Mouse (Mus musculus) neural tube, embryonic 10.5 days (tissue): ENCODE results near the gene Anks1b.
A peak's percentile ranks its signal among the peaks of the same experiment; 100 is the strongest.

ENCODE experiments used
- DNase-seq: peaks from one replicate; pipeline ENCODE4 v3.0.0-alpha.2; 2017; ENCODE audit warnings: low spot score; ENCODE audit errors: extremely low spot score

Gene Anks1b

DNA sequence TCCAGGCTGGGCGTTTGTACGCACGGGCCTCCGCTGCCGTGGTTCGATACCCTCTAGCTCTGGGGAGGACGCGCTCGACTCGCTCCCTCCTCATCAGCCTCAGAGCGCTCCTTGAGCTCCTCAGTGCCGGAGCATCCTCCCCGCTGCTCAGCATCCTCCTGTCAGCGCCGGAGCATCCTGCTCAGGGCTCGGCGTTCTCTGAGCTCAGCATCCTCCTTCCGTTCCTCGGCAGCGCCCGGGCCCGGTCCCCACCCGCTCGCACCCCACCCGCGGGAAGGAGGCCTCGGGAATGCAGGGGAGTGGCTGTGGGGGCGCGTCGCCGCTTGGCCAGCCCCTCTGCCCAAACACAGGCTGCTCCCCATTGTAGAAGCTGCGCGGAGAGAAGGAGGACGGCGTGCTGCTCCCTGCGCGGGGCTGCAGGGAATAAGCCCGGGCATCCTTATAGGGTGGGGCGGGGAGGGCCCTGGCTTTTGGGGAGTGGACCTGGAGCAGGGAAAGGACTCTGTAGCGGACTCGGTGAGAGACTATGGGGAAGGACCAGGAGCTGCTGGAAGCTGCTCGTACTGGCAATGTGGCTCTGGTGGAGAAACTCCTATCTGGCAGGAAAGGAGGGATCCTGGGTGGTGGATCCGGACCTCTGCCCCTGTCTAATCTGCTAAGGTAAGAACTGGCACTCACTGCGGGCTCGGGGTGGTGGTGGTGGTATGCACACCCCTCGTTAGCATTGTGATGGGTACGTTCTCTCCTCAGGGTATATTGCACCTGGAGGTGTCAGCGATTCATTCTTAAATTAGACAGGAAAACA, at the start of gene Anks1b:
Gene Anks1b, plus strand, starts transcription at position 364 of the 805 bp plus-strand sequence.
- DNase-seq, result peak; percentile 78

DNA sequence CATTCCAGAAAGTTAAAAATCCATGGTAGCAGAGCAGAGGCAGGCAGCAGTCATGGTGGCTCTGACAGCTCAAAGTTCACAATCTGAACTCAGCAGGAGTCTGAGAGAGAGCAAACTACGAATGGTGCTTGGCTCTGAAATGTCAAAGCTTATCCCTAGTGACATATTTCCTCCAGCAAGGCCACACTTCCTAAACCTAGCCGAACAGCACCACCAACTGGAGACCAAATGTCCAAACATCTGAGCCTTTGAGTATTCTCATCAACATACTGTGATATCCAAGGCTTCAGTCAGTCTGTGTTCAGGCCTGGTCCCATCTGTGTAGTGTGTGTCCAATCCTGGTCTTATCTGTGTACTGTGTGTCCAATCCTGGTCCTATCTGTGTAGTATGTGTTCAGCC, 49.4 kb upstream of the Anks1b start:
- DNase-seq, result no peak

DNA sequence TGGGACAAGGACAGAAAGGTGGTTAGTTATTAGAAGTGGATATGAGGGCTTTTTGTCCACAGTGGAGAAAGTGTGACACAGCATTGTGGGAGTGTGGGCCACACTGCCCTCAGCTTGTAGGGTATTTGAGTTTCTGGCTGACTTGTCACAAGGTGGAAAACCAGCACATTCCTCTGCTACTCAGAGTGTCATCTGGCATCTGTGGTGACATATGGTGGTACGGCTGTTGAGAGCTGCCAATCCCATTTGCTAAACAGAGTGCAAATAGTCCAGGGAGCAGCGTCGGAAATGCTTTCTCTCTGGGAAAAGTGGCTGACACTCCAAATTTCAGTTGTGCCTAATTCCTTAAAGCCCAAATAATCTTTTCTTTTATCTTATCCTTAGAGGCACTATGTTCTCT, 46.4 kb upstream of the Anks1b start:
- no peak for DNase-seq

DNA sequence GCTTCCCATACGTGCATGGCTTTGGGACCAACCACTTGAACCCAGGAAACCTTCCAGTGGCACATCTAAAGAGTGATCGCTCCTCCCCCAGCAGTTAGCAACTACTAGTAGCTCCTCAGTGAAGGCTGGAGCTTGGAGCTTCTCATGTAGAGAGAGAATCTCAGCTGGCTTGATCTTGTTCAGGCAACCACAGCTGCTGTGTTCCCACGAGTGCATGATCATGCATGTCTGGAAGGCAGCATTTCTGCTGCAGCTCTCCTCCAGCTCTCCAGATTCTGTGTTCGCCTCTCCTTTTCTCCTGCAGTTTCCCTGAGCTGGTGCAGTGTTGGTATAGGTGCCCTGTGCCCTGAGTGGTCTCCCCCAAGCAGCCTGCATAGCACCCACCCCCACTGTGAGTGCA, 41.0 kb upstream of the Anks1b start:
- no peak for DNase-seq

DNA sequence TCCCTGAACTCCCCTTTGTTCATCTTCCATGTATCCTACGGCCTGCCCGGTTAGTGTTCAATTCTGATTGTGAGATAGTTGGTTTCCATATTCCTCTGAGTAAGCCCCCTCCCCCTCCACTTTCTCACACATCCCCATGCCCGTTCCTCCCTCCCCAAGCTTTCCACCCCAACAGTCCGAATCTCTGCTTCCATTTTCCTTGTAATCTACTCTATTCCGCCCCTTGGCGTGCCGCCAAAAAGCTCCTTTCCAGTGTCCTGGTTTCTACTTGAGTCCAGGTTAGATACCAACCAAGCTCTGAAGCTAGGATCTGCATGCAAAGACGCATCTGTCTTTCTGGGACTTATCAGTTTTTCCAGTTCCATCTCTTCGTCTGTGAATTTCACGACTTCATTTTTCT, 40.1 kb upstream of the Anks1b start:
- DNase-seq, result no peak

DNA sequence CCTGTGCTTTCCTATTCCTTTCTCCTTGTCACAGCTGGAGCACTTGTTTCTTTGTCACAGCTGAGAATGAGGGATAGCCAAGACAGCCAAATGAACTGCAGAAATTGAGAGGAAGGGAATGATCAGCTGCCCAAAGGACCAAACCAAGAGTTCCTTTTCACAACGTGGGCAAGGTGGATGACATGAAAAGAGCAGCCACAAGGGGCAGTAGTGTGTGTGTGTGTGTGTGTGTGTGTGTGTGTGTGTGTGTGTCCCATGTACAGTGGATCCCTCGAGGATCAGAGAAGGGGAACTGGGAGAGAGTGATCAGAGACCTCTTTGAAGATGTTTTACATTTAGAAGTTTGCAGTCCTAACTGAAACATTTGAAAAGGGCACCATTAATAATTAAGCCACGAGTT, 35.8 kb upstream of the Anks1b start:
- DNase-seq, result no peak

DNA sequence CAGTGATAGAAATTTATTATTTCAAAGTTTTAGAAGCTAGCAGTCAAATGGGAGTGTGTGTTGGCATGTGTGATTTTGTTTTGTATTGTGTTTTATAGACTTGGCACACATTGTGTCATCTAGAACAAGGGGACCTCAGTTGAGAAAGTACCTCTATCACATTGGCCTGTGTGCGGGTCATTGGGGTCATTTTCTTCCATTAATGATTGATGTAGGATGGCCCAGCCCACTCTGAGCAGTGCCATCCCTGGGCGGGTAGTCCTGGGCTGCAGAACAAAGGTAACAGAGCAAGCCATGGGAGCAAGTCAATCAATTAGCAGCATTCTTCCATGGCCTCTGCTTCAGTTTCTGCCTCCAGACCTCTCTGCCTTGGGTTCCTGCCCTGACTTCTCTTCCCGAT, 34.5 kb upstream of the Anks1b start:
- DNase-seq, result no peak

DNA sequence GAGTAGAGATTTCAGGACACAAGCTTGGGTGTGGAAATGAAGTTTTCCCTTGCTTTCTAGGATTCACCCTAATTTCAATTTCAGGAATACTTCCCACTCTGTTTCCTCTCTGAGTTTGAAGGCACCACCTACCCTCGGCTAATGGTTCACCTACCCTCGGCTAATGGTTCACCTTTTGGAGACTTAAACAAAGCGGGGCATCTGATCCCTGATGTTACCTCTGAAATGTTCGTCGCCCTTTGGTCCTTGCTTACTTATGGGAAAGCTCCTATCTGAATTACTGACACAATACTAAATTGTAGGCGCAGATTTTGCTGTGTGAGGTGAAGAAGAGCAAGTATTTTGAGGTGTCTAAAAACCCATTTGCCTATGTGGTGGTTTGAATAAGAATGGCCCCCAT, 22.4 kb upstream of the Anks1b start:
- DNase-seq, result no peak

DNA sequence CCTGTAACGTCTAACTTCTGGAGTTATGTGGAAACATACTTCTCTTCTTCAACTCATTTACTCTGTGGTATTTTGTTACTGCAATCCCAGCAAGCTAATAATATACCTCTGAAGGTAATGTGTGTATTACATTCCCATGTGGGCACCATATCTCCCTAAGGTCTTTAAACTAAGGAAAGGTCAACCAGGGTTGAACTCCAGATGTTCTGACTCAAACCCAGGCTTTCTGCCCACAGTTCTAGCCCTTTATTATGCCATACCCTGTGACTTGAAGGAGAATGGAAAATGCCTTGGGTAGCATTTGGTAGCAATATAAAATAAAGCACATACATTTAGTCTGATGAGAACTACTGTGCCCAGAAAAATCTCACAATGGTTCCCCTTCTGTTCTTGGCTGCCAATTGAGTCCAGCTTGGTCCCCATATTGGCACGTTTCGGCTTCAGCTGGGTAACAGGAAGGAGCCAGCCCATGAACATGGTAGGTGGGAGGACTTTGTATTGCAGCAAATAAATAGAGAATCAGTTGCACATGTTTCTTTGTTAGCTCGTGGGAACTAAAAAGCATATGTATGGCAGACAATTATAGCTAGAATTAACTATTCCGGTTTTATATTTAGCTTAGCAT, 17.9 kb upstream of the Anks1b start:
- DNase-seq, result no peak

DNA sequence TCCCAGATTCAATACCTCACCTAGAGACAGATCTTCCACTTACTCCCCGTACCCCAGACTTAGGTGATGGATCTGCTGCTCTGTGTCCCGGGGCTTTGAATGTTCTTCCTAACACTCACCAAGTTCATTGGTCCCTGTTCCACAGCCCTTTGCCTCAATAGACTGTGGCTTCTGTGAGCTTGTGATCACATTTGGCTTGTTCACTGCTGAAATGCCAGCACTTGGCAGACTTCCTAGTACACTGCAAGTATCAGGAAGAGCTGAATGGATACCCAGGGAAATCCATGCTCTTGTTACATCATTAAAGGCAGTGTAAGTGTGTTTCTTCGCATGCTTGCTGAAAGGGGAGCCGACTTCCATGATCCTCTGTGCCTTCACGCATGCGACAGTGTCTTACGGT, 17.0 kb upstream of the Anks1b start:
- no peak for DNase-seq

DNA sequence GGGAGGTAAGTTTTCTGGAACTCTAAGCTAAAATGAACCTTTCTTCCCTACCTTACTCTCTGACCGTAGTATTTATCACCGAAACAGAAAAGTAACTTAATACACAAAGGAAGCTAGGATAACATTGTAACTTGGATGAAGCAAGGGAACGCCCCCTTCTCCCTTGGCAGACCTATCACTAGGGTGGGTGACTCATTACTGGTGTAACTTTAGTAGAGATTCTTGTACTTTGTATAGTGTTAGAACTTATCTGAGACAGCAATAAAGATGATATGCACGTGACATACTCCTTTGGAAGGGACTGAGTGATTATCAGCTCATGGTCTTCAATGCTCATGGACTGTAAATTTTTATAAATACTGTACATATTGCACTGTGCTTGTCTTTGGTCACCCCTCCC, 5.1 kb upstream of the Anks1b start:
- DNase-seq, result no peak

DNA sequence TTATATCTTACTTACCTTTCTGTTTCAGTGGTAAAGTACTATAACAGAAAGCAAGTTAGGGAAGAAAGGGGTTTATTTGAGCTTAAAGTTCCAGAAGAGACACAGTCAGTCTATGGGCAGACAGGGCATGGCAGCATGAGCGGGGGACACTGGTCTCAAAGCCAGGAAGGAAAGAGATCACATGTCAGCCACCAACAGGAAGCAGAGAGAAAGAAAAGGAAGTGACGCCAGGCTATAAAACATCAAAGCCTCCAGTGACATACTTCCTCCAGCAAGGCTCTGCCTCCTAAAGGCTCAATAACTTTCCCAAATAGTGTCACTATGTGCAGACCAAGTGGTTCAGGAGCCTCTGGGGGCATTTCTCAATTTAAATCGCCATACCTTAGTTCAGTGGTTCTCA, 4.5 kb upstream of the Anks1b start:
- DNase-seq, result no peak

DNA sequence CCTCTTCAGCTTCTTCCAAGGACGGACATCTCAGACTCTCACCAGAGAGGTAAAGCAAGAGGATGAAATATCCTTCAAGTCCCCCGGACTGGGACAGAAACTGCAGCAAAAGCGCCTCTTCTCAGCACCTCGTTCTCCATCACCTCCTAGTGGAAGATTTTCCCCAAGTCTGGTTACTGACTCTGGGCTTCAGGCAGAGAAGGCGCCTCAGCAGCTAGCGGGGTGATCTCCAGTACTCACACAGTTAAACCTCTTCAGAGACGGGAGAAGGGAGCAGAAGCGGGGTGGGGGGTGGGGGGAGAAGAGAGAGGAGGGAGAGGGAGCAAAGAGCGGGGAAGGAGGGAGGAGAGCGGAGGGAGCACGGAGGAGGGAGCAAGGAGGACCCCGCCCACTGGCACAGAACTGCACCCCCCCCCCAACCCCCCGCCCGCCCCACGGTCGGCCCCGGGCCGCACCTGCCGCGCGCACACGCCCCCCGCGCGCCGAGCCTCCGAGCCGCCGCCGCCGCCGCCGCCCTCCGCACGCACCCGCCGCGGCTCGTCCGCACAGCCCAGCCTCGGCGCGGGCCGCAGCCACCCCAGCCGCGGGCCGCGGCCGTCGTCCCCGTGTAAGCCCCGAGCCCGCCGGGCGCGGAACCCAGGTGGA, 686 bp upstream of the Anks1b start:
- peak; percentile 49 for DNase-seq

DNA sequence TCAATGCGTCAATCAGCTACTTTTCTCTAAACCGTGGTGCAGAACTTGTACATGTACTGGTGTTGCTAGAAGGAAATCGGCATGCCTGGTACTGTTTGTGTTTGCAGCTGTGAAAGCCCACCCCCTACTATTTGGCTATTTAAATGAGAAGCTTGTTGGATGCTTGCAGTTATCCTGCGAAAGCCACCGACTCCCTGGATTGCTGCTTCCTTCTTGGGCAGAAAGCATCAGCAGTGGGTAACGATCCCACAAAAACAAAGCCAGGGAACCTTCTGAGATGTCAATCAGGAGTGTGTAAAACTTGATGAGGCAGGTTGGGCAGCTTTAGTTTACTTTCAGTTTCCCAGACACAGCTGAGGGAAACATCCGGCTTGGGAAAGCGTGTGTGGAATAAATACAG, 727 bp downstream of the Anks1b start:
- DNase-seq, result peak; percentile 18

DNA sequence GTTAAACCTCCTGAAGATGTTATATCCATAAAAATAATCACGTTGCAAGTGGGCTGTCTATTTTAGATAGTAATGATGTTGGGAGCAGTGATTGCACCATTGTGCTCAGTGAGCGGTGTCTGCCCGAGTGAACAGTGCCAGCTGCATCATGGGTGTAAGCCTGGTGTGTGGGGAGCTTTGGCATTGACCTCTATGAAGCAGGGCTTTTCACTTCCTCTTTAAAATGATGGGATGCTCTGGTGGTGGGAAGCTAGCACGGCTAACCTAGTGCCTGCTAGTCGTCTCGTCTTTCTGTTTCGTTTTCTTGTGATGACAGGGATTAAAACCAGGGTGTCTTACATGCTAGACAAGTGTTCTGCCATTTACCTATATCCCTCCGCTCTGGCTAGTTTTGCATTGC, 10.3 kb downstream of the Anks1b start:
- DNase-seq, result no peak

DNA sequence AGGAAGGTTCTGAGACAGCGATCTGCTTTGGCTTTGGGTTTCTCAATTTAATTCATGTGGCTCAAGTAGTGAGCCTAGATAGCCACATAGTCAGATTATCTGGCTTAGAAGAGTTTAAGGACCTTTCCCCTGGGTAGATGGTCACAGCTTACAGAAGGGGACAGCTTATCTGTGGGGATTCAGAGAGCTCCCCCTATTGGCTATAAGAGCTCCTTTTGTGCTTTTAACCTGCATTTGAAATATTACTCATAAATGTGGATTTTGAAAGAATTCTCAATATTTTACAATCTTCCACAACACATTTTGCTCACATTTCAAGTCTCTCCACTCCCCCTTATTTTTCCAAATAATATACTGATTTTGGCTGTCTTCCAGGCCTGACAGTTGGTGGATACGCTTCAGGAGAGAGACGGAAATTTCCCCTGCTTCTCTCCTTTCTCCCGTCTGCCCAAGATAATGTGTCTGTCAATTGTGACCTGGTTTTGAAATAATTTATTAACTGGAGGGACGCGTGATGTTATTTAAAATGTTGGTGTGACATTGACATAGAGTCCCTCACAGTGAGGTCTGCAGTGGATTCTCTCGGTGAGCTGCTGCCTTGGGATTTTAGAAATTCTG, 29.5 kb downstream of the Anks1b start:
- DNase-seq, result no peak

DNA sequence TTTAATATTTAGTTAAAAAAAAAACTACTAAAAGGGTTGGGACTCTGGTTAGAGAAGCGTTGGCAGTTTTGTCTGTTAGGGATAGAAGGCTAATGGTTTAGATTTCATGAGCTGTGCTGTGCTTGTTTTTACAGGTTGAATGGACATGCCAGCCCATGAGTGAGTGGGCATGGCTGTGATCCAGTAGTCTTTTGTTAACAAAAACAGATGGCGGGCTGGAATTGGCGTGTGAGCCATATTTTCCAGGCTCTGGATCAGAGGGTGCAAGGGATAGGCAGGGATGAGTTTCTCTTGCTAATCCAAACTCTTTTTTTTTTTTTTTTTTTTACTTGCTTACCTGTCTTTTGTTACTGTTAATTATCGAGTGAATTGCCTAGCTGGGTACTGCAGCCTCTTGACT, 38.6 kb downstream of the Anks1b start:
- no peak for DNase-seq

DNA sequence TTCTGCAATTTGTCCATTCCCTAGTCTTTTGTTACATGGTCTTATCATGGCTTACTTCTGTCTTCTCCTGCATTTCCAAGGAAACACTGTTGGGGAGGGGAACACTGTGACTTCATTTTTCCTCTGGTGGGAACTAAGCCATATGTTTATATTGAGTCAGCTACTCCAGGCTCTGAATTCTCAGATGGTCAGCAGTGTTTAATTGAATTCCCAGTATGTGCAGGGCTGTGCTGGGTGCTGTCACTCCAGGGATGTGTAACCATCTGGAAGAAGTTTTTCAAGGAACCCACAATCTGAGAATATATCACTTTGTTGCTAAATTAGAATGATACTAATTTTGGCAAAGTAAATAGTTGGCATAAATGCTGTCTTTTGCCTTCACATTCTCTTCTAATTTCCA, 39.9 kb downstream of the Anks1b start:
- no peak for DNase-seq

DNA sequence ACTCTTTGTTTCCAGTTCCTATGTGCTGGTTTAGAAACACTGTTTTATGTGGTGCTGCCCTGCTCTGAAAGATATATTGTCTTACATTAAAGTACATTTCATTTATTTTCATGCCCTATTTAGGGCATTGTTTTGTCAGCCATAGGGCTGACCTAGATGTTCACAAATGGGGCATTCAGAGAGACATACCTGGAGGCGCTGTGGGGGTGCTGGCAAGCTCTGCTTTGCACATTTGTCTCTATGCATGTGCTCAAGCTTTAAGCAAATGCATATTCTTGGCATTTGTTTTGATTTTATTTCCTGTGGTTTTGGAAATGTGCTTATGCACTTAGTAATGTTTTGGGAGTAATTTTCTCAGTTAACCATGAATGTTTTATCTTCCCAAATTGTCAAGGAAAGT, 43.8 kb downstream of the Anks1b start:
- no peak for DNase-seq

DNA sequence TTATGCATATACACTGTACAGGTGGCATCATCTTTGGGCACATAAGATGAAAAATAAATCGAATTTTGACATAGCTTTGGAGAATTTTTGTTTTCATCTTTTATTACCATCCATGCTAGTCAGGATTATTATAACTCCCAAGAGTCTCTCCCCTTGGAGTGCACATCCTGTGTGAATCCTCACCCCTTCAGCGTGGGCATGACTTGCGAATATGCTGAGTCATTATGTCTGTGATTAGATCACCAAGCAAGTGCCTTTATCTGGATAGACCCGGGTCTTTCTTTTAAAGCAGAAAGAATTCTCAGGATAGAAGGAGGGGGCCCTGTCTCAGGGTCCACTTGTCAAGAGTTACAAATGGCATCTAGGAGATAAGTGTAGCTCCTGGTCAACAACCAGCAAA, 48.7 kb downstream of the Anks1b start:
- DNase-seq, result no peak

DNA sequence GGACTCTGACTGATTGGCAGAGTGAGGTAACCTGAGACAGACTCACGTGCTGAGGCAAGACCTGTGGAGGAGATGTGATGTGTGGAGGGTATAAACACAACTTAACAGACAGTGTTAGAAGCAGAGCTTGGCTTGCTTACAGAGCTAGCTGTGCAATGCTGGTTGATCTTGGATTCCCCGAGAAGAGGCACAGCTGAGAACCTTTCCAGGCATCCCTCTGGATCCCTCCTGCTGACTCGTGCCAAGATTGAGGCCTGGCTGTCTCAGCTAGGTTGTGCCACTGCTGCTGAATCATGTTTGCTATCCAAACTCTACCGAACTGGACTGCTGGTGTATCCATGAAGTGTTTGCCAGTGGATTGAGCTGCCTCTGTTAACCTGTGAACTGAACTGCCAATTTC, 68.9 kb downstream of the Anks1b start:
- no peak for DNase-seq

DNA sequence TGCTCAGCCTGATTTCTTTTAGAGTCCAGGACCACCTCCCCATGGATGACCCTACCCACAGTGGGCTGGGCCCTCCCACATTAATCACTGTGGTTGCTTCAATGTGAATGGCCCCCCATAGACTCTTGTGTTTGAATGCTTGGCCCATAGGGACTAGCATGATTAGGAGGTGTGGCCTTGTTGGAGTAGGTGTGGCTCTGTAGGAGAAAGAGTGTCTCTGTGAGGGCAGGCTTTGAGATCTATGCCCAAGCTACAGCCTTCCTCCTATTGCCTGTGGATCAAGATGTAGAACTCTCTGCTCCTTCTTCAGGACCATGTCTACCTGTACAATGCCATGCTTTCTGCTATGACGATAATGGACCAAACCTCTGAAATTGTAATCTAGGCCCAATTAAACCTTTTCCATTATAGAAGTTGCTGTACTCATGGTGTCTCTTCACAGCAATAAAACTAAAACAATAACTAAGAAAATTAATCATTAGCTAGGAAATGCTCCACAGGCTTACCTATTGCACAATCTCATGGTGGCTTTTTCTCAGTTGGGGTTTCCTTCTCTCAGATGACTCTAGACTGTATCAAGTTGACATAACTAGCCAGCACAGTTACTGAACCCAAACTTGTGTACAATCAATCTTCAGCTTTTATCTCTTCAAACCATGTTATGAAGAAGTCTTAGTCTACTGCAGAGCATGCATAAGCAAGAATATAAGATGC, 73.5 kb downstream of the Anks1b start:
- no peak for DNase-seq
